Mouse (Mus musculus) midbrain, embryonic 15.5 days (tissue): Measurements from ENCODE around the gene Ptprk. TPM values are rescaled to one million over a fixed set of nuclear protein-coding genes. Genes with fewer than 3 reads are reported as not detected.

Experiments
- ATAC-seq: fragments of 200-750 bp; cut with Nextera tagmentation; replicated peaks from 2 replicates; pipeline ENCODE4 v1.8.0; 2017; ENCODE audit warnings: moderate TSS enrichment
- H3K27ac ChIP-seq: fragments of 300-500 bp; sonication (generic); 2 replicates; pipeline ENCODE4 v1.5.1; 2015; ENCODE audit warnings: mild to moderate bottlenecking, inconsistent platforms
- H3K27me3 ChIP-seq: fragments of 300-500 bp; sonication (generic); replicated peaks from 2 replicates; pipeline ENCODE4 v1.6.1; 2015; ENCODE audit warnings: inconsistent platforms
- H3K36me3 ChIP-seq: fragments of 300-500 bp; sonication (generic); replicated peaks from 2 replicates; pipeline ENCODE4 v1.6.1; 2015; ENCODE audit warnings: inconsistent platforms
- H3K4me1 ChIP-seq: fragments of 300-500 bp; sonication (generic); 2 replicates; pipeline ENCODE4 v1.6.1; 2015; ENCODE audit warnings: inconsistent platforms
- H3K4me2 ChIP-seq: fragments of 300-500 bp; sonication (generic); 2 replicates; pipeline ENCODE4 v1.6.1; 2015; ENCODE audit warnings: inconsistent platforms, mild to moderate bottlenecking, moderate library complexity
- H3K4me3 ChIP-seq: fragments of 300-500 bp; sonication (generic); 2 replicates; pipeline ENCODE4 v1.5.1; 2015; ENCODE audit warnings: mild to moderate bottlenecking, inconsistent platforms
- H3K9ac ChIP-seq: fragments of 300-500 bp; sonication (generic); 2 replicates; pipeline ENCODE4 v1.6.1; 2015; ENCODE audit warnings: mild to moderate bottlenecking, inconsistent platforms
- H3K9me3 ChIP-seq: fragments of 300-500 bp; sonication (generic); 2 replicates; pipeline ENCODE4 v1.6.1; 2016; ENCODE audit warnings: inconsistent platforms
- WGBS: fragments of 180-500 bp; shearing (Covaris S2); methylation state at CpG from one replicate; pipeline ENCODE4 v1.1.7; 2015; ENCODE audit warnings: mixed read lengths; 5-methylcytosine and 5-hydroxymethylcytosine counted together
- polyA plus RNA-seq: library from polyadenylated mRNA; unstranded; fragments of >200 nt; fragmentation: Nextera tagmentation; extraction: Ambion mirVana; gene quantifications from 2 replicates; pipeline ENCODE4 v1.2.1, GENCODE M21; 2015

Ptprk gene
- polyA plus RNA-seq, 1 experiment from 2014 or later: 33.3 TPM

- ATAC-seq: no peak; the same call in 1 of the 2 replicates
- Histone ChIP-seq H3K4me3 (no peak overlapping the region), H3K36me3 (no peaks in the 10 kb centered on the region), H3K4me1 (no peaks in the 10 kb centered on the region), H3K9ac (no peak overlapping the region), H3K27ac (no peak overlapping the region), H3K27me3 (no peaks in the 10 kb centered on the region), H3K4me2 (no peak overlapping the region), H3K9me3 (no peaks in the 10 kb centered on the region)
- 75% methylated on average over 6 of the region's 6 CpGs for WGBS
Measured at GRCm38 (mm10) chr10:28365291-28365690, 290.7 kb downstream of the Ptprk start.

- Histone ChIP-seq H3K27me3 (no peaks in the 10 kb centered on the region), H3K4me3 (no peak overlapping the region), H3K9me3 (no peaks in the 10 kb centered on the region), H3K36me3 (no peaks in the 10 kb centered on the region), H3K4me2 (no peak overlapping the region), H3K4me1 (no peaks in the 10 kb centered on the region), H3K27ac (peak overlapping the region; percentile 31), H3K9ac (no peak overlapping the region)
- WGBS: 67% methylated on average over 5 of the region's 5 CpGs
- ATAC-seq: peak; percentile 57; the same call in 1 of the 2 replicates
Measured at GRCm38 (mm10) chr10:28366065-28366677, 291.6 kb downstream of the Ptprk start.

GRCm38 (mm10) chr10:28369808-28370207 is 295.2 kb downstream of the Ptprk start:
- Histone ChIP-seq H3K9ac (no peak overlapping the region), H3K4me2 (no peak overlapping the region), H3K36me3 (no peaks in the 10 kb centered on the region), H3K27me3 (no peaks in the 10 kb centered on the region), H3K4me1 (no peaks in the 10 kb centered on the region), H3K4me3 (no peak overlapping the region), H3K9me3 (no peaks in the 10 kb centered on the region), H3K27ac (no peak overlapping the region)
- no peak for ATAC-seq
- WGBS: 87% methylated on average over 2 of the region's 2 CpGs

- Histone ChIP-seq H3K4me2 (no peak overlapping the region), H3K27ac (no peak overlapping the region), H3K4me3 (no peak overlapping the region), H3K4me1 (no peaks in the 10 kb centered on the region), H3K9ac (no peak overlapping the region), H3K27me3 (no peaks in the 10 kb centered on the region), H3K36me3 (no peaks in the 10 kb centered on the region), H3K9me3 (no peaks in the 10 kb centered on the region)
- ATAC-seq: no peak
- 96% methylated on average over 1 of the region's 1 CpGs for WGBS
Measured at GRCm38 (mm10) chr10:28374874-28375273, 300.3 kb downstream of the Ptprk start.

GRCm38 (mm10) chr10:28379752-28380488 is 305.3 kb downstream of the Ptprk start:
- no peak overlapping the region for H3K4me2 ChIP-seq
- no peak overlapping the region for H3K27ac ChIP-seq
- no peaks in the 10 kb centered on the region for H3K4me1 ChIP-seq
- ATAC-seq: no peak
- no peak overlapping the region for H3K9ac ChIP-seq
- H3K4me3 ChIP-seq: no peak overlapping the region
- H3K9me3 ChIP-seq: no peaks in the 10 kb centered on the region
- WGBS: 86% methylated on average over 7 of the region's 7 CpGs
- H3K36me3 ChIP-seq: no peaks in the 10 kb centered on the region
- H3K27me3 ChIP-seq: no peaks in the 10 kb centered on the region

- no peak overlapping the region for H3K27ac ChIP-seq
- no peaks in the 10 kb centered on the region for H3K27me3 ChIP-seq
- no peak overlapping the region for H3K4me2 ChIP-seq
- no peaks in the 10 kb centered on the region for H3K4me1 ChIP-seq
- H3K36me3 ChIP-seq: no peaks in the 10 kb centered on the region
- WGBS: 91% methylated on average over 15 of the region's 15 CpGs
- H3K4me3 ChIP-seq: no peak overlapping the region
- H3K9me3 ChIP-seq: no peaks in the 10 kb centered on the region
- no peak overlapping the region for H3K9ac ChIP-seq
- ATAC-seq: no peak
Measured at GRCm38 (mm10) chr10:28387563-28388222, 313.1 kb downstream of the Ptprk start.

GRCm38 (mm10) chr10:28391168-28391567 is 316.5 kb downstream of the Ptprk start:
- H3K4me2 ChIP-seq: no peak overlapping the region

GRCm38 (mm10) chr10:28395610-28396519 is 321.2 kb downstream of the Ptprk start:
- Histone ChIP-seq H3K9ac (no peak overlapping the region), H3K9me3 (no peaks in the 10 kb centered on the region), H3K4me3 (no peak overlapping the region), H3K27me3 (no peaks in the 10 kb centered on the region), H3K36me3 (no peaks in the 10 kb centered on the region), H3K4me1 (no peaks in the 10 kb centered on the region), H3K4me2 (no peak overlapping the region), H3K27ac (no peak overlapping the region)
- 79% methylated on average over 2 of the region's 2 CpGs for WGBS
- ATAC-seq: no peak

More at GRCm38 (mm10) chr10:28391168-28391567, 316.5 kb downstream of the Ptprk start:
- H3K4me3 ChIP-seq: no peak overlapping the region
- H3K9ac ChIP-seq: no peak overlapping the region
- H3K27ac ChIP-seq: no peak overlapping the region
- H3K36me3 ChIP-seq: no peaks in the 10 kb centered on the region
- WGBS: 95% methylated on average over 5 of the region's 5 CpGs
- no peaks in the 10 kb centered on the region for H3K27me3 ChIP-seq
- no peak for ATAC-seq
- H3K9me3 ChIP-seq: no peaks in the 10 kb centered on the region
- no peaks in the 10 kb centered on the region for H3K4me1 ChIP-seq

- Histone ChIP-seq H3K4me1 (no peaks in the 10 kb centered on the region), H3K9me3 (no peaks in the 10 kb centered on the region), H3K9ac (no peak overlapping the region), H3K36me3 (no peaks in the 10 kb centered on the region), H3K27ac (no peak overlapping the region), H3K4me2 (no peak overlapping the region), H3K4me3 (no peak overlapping the region), H3K27me3 (no peaks in the 10 kb centered on the region)
- WGBS: 70% methylated on average over 1 of the region's 1 CpGs
- ATAC-seq: no peak
Measured at GRCm38 (mm10) chr10:28396520-28396915, 321.9 kb downstream of the Ptprk start.

GRCm38 (mm10) chr10:28401796-28402195 is 327.2 kb downstream of the Ptprk start:
- Histone ChIP-seq H3K4me1 (0 out of 2 replicates have a peak, but pooled peaks cover 4% of the 10 kb centered on the region), H3K27me3 (no peaks in the 10 kb centered on the region), H3K4me2 (no peak overlapping the region), H3K36me3 (no peaks in the 10 kb centered on the region), H3K27ac (no peak overlapping the region), H3K9ac (no peak overlapping the region), H3K9me3 (no peaks in the 10 kb centered on the region), H3K4me3 (no peak overlapping the region)
- ATAC-seq: no peak

GRCm38 (mm10) chr10:28408980-28409379 is 334.4 kb downstream of the Ptprk start:
- ATAC-seq: no peak
- H3K36me3 ChIP-seq: no peaks in the 10 kb centered on the region
- H3K9me3 ChIP-seq: no peaks in the 10 kb centered on the region
- no peak overlapping the region for H3K9ac ChIP-seq
- H3K4me1 ChIP-seq: peaks cover 4% of the 10 kb centered on the region; the same call in 1 of the 2 replicates
- no peaks in the 10 kb centered on the region for H3K27me3 ChIP-seq
- 84% methylated on average over 2 of the region's 2 CpGs for WGBS
- no peak overlapping the region for H3K4me3 ChIP-seq
- H3K27ac ChIP-seq: no peak overlapping the region
- H3K4me2 ChIP-seq: no peak overlapping the region

- Histone ChIP-seq H3K9ac (no peak overlapping the region), H3K4me2 (no peak overlapping the region), H3K27me3 (no peaks in the 10 kb centered on the region), H3K4me3 (no peak overlapping the region), H3K36me3 (no peaks in the 10 kb centered on the region), H3K4me1 (peaks cover 7% of the 10 kb centered on the region; the same call in 1 of the 2 replicates), H3K9me3 (no peaks in the 10 kb centered on the region), H3K27ac (no peak overlapping the region)
- 49% methylated on average over 4 of the region's 4 CpGs for WGBS
- ATAC-seq: no peak
Measured at GRCm38 (mm10) chr10:28414823-28415222, 340.2 kb downstream of the Ptprk start.
